Mouse (Mus musculus) hematopoietic stem cell, adult 5-6 weeks (primary cell): Measurements from ENCODE around the gene Ddx25. TPM values are rescaled to one million over a fixed set of nuclear protein-coding genes. Genes with fewer than 3 reads are reported as not detected.

Experiments
- ATAC-seq, 2 experiments: fragments of 125-278 bp in 1 of 2; replicated peaks in 1 of 2; 2 replicates each; pipeline ENCODE4 v1.8.0; 2016 to 2017; ENCODE audit warnings: inconsistent platforms in 2 of 2, mild to moderate bottlenecking in 2 of 2, moderate number of reproducible peaks in 2 of 2, low read depth in 1 of 2, moderate TSS enrichment in 1 of 2; ENCODE audit not compliant: low FRiP score in 2 of 2, poor library complexity in 2 of 2, severe bottlenecking in 2 of 2, insufficient read depth in 1 of 2, low TSS enrichment in 1 of 2
- total RNA-seq: library from RNA; stranded (forward); fragments of 172-1452, 232-1000 nt; gene quantifications from 2 replicates; pipeline ENCODE4 v1.2.3, GENCODE M21; 2017

Gene Ddx25
- total RNA-seq, 1 experiment from 2014 or later = not detected

DNA sequence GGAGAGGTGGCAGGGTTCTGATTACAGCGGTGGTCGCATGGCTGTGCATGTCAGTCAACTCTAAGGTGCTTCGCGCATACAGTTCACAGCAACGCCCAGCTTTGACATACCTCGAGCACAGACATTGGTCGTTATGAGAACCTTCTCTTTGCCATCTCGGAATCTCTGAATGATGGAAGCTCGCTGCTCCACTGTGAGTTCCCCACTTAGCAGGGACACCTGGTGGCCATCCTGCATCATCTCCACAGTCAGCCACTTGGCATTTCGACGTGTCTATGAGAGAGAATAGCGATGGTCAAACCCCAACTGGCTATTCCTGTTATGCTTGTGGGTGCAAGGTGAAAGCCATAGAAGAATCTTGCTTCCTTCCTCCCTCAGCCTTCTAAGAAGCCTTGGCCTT is 12.6 kb downstream of the Ddx25 start:
- ATAC-seq = no peak

- no peak for ATAC-seq
Observed at GRCm38 (mm10) chr9:35544666-35545065, 13.7 kb downstream of the Ddx25 start.

GRCm38 (mm10) chr9:35543099-35543860 is 15.0 kb downstream of the Ddx25 start:
- ATAC-seq = peak; percentile 67 to 70

- no peak for ATAC-seq
Observed at GRCm38 (mm10) chr9:35541941-35542340, 16.4 kb downstream of the Ddx25 start.

DNA sequence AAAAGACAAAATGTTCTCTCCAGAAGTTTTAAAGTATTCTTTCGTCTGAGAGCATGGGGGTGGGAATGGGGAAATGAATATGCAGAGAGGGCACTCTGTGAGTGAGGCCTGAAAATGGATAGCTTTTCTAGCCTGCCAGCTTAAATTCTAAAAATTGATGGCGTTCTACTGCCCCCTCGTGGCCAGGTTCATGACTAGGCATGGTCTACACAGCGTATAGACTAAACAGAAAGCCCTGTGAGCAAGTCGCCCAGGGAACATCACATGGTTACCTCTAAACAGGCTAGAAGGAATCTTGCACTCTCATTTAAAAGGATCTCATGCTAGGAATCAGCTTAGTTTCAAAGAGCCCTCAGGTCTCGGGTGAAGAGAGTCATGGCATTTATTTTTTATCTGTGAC is 16.8 kb downstream of the Ddx25 start:
- ATAC-seq = peak; percentile 66 to 75

DNA sequence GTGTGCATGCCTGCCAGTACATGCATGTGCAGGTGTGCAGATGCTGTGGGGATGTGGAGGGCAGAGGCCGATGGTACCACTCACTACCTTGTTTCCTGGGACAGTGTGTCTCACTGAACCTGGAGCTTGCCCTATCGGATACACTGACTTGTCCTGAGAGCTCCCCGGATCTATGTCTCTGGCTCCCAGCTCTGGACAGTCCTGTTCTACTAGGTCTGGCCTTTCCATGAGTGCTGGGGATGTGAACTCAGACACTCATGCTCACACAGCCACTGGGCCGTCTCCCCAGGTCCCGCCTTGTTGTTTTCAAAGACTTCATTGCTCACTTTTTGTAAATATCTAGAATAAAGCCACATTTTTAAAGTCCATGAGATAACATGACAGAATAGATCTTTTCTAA is 17.3 kb downstream of the Ddx25 start:
- ATAC-seq = no peak

DNA sequence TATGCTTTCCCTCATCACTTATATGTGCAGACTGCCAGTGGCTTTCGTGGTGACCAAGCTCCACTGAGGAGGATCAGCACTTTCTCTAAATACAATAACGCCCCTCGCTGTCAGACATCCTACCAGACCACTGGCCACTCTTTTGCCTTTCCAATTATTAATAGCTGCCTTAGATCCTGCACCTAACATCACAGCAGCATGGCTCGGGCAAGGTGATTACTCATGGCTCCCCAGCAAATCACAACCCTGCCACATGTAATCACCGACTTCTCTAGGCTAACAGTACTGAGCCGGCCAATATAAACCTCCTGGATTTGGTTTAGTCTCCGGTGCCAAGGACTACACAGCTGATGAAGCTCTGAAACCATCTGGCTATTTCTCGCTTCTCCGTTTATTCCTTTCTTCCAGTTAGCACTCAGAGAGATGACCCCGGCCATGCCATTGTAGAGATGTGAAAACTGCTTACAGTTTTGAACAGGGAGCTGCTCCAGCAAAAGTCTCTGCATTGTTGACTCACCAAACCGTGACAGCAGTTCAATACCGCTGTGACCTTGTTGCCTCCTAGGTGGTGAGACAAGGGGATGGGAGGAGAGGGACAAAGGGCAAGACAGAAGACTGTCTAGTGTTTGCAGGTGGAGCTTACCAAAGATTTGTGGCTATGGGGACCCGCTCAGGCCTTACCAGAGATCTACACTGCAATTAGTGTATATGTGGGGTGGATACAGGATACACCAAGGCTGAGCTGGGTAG is 19.2 kb downstream of the Ddx25 start:
- ATAC-seq = no peak

GRCm38 (mm10) chr9:35535876-35536275 is 22.5 kb downstream of the Ddx25 start:
- ATAC-seq = no peak

DNA sequence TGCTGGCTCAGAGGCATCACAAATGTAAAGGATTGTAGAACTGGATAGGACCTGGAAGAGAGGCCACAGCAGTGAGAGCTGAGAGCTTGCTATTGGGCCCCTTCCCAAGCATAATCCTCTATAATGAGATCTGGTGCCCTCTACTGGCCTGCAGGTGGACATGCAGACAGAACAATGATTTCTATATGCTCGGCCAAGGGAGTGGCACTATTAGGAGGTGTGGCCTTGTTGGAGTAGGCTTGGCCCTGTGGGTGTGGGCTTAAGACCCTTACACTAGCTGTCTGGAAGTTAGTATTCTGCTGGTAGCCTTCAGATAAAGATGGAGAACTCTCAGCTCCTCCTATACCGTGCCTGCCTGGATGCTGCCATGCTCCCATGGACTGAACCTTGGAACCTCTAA is 23.2 kb downstream of the Ddx25 start:
- ATAC-seq = peak; percentile 95 to 99

DNA sequence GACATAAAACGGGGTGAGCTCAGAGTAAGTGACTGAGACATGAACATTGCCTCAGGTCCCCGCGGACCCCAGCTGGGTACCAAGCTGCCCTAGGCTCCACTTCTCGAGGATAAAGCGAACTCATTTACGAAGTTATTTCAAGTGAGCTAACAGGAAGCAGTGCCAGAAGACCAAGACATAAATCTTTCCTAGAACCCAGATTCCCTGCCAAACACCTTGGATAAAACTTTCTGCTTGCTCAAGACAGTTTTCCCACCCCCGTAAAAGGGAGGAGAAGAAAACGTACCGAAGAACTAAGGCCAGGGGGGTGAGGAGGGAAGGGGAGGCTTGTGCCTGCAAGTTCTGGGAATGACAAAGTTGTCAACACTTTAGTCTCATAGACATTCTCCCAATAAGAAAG is 25.1 kb downstream of the Ddx25 start:
- no peak for ATAC-seq

- no peak for ATAC-seq
Observed at GRCm38 (mm10) chr9:35529796-35530195, 28.5 kb downstream of the Ddx25 start.

- no peak for ATAC-seq
Observed at GRCm38 (mm10) chr9:35529141-35529540, 29.2 kb downstream of the Ddx25 start.

DNA sequence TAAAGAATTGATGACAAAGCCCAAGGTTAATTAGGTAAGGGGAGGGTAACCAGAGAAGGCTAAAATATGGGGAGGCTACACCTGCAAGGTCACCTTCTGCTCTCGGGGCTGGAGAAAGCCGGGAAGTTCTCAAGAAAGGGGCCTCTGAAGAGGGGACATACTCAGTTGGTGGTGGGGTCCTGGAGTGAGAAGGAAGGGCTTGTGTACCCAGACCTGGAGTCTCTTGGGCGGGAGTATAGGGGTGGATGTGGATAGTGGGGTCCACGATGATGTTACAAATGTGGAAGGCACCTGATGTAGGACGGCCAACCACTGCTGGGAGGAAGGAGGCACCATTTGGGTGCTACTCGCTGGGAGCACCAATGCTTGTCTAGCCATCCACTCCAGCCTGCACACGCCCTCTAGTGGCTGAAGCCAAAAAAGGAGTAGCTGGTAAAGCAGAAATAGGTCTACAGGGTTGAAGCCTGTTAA is 34.4 kb downstream of the Ddx25 start:
- ATAC-seq = peak; percentile 85 to 89

GRCm38 (mm10) chr9:35523541-35523940 is 34.8 kb downstream of the Ddx25 start:
- no peak for ATAC-seq

GRCm38 (mm10) chr9:35522821-35523515 is 35.4 kb downstream of the Ddx25 start:
- ATAC-seq = no peak

- no peak for ATAC-seq
Observed at GRCm38 (mm10) chr9:35522241-35522640, 36.1 kb downstream of the Ddx25 start.

DNA sequence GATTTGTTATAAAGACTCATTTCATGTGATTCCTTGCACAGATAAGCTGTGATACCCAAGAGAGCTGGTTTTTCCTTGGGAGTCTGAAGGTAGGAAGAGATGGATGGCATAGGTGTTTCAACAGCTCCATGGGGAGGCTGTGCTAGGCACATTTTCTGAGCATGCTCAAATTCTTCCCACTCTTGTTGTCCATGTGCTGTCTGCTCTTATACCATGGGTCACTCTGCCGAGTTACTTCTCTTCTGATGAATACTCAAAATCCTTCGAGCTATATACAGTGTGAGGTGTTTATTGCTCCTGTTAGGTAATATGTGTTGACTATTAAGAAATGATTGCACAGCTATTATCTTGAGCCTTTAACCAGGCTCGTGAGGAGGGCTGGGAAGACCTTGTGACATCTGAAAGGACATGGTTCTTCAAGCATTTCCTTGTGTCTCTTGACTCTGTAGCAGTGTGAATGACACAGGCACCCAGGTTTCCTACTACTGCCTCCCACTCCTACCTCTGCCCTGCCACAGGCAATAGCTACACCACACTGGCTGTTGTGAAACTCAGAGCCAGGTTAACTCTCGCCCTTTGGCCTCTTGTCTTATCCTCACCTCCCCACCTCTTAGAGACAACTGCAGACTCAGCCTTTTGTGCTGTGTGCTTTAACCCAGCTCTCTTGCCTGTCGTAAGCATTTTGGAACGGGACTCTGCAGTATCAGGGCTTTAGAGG is 37.5 kb downstream of the Ddx25 start:
- ATAC-seq = no peak
